Mouse (Mus musculus): Measurements from ENCODE around the gene Poldip3.

DNA sequence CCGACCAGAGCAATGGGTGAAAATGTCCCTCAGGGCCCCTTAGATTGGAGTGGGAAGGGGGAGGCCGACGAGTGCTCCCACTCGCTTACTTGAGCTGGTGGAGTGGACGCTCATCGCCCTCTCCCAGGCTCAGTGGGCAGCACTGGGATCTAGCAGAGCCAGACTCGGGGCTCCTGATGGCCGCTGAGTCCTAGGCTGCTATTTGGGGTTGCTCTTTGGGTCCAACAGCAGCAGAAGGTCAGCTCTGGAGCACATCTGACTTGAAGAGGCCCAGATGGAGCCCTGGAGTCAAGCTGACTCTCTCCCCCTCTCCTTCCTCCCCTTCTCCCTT is 48.9 kb downstream of the Poldip3 start:
- TF ChIP-seq RCOR1 (conservative IDR thresholded peaks at IDR 0.05; ENCODE audit: low read depth, low read length) (no peak), POLR2A (IDR thresholded peaks at IDR 0.05; ENCODE audit: low read depth, low read length) (no peak), CTCF (conservative IDR thresholded peaks at IDR 0.05 in 1 of 2, IDR thresholded peaks at IDR 0.05 in 1 of 2; ENCODE audit: low read depth in 2 of 2, low read length in 2 of 2) (no peak), CHD2 (IDR thresholded peaks at IDR 0.05; ENCODE audit: low read length) (no peak), ELF1 (IDR thresholded peaks at IDR 0.05; ENCODE audit: low read depth, low read length) (no peak), BHLHE40 (IDR thresholded peaks at IDR 0.05; ENCODE audit: low read depth, low read length) (no peak), RAD21 (IDR thresholded peaks at IDR 0.05; ENCODE audit: low read depth, low read length) (no peak), EP300 (IDR thresholded peaks at IDR 0.05; ENCODE audit: low read length) (no peak), USF1 (IDR thresholded peaks at IDR 0.05; ENCODE audit: low read depth, low read length) (no peak), MAX (IDR thresholded peaks at IDR 0.05; ENCODE audit: low read length) (no peak; the same call in 1 of the 2 replicates), POLR2AphosphoS2 (IDR thresholded peaks at IDR 0.05; ENCODE audit: low read depth, low read length) (no peak)

Measured in CH12.LX (cell line).